Mouse (Mus musculus) forebrain, embryonic 16.5 days (tissue): ENCODE data around the gene Gatd1. TPM values are rescaled to one million over a fixed set of nuclear protein-coding genes. Genes with fewer than 3 reads are reported as not detected.
A peak's percentile ranks its signal among the peaks of the same experiment; 100 is the strongest.

Experiments
- ATAC-seq: fragments of 200-750 bp; cut with Nextera tagmentation; 2 replicates; pipeline ENCODE4 v1.8.0; 2017; ENCODE audit warnings: mild to moderate bottlenecking, moderate library complexity
- H3K27ac ChIP-seq: fragments of 300-500 bp; sonication (generic); 2 replicates; pipeline ENCODE4 v1.5.1; 2014; ENCODE audit warnings: low read length, control low read depth
- H3K27me3 ChIP-seq: fragments of 300-500 bp; sonication (generic); replicated peaks from 2 replicates; pipeline ENCODE4 v1.6.1; 2014; ENCODE audit warnings: low read length; ENCODE audit not compliant: control insufficient read depth, insufficient read depth
- H3K36me3 ChIP-seq: fragments of 300-500 bp; sonication (generic); 2 replicates; pipeline ENCODE4 v1.6.1; 2014; ENCODE audit not compliant: control insufficient read depth, insufficient read depth
- H3K4me1 ChIP-seq: fragments of 300-500 bp; sonication (generic); replicated peaks from 2 replicates; pipeline ENCODE4 v1.6.1; 2014; ENCODE audit warnings: low read length; ENCODE audit not compliant: control insufficient read depth, insufficient read depth
- H3K4me2 ChIP-seq: fragments of 300-500 bp; sonication (generic); 2 replicates; pipeline ENCODE4 v1.6.1; 2014; ENCODE audit warnings: mild to moderate bottlenecking, low read length, control low read depth
- H3K4me3 ChIP-seq: fragments of 300-500 bp; sonication (generic); replicated peaks from 2 replicates; pipeline ENCODE4 v1.5.1; 2014; ENCODE audit warnings: mild to moderate bottlenecking, low read length, control low read depth
- H3K9ac ChIP-seq: fragments of 300-500 bp; sonication (generic); replicated peaks from 2 replicates; pipeline ENCODE4 v1.6.1; 2014; ENCODE audit warnings: low read depth, low read length, control low read depth
- H3K9me3 ChIP-seq: fragments of 300-500 bp; sonication (generic); 2 replicates; pipeline ENCODE4 v1.6.1; 2016; ENCODE audit warnings: low read length; ENCODE audit not compliant: control insufficient read depth
- WGBS: fragments of 180-500 bp; shearing (Covaris S2); extraction: QIAGEN DNeasy Blood & Tissue Kit; methylation state at CpG from one replicate; pipeline ENCODE4 v1.1.7; 2014; 5-methylcytosine and 5-hydroxymethylcytosine counted together
- polyA plus RNA-seq: library from polyadenylated mRNA; unstranded; fragments of >200 nt; fragmentation: Nextera tagmentation; extraction: Ambion mirVana; gene quantifications from 2 replicates; pipeline ENCODE4 v1.2.1, GENCODE M21; 2015

Gene Gatd1
- polyA plus RNA-seq: 56.4 and 65.9 TPM in 2 replicates

DNA sequence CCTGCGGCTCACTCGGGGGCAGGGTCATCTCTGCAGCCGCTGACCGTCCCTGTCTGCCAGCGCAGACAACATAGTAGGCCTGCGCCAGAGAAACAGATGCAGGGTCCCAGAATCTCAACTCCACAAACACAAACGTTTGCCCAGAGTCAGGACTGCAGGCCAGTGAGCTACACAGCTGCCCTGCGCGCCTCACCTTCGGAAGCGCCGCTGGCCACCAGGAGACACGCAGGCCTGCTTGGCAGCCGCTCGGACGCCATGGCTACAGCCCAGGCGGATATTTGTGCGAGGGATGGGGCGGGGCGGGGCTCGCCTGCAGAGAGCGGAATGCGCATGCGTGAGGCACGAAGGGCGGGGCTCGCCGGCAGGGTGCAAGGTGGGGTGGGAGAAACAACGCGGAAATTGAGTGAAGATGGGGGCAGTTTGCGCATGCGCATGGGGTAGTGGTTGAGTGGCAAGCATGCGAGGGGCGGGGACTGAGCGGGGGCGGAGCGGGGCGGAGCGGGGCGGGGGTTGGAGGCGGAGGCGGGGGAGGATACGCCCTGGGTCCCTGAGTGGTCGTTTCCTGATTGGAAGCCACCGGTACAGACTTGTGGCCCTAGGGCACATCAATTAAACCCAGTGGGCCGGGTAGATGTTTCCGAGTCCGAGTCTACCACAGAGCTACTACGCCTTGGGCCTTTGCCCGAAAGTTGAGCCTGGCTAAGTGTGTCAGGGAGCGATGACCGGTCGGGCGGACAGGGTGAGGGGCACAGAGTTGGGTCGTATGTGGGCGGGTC, at the start of gene Gatd1:
TSS of gene Gatd1 (minus strand) at position 328 of the 776 bp plus-strand sequence.
- Histone ChIP-seq H3K4me1 (peaks cover 11% of the 10 kb centered on the region), H3K27ac (peak within 1 kb of the TSS; percentile 76), H3K9ac (peak within 1 kb of the TSS; percentile 92), H3K27me3 (no peaks in the 10 kb centered on the region), H3K4me3 (peak within 1 kb of the TSS; percentile 88), H3K4me2 (peak within 1 kb of the TSS; percentile 77), H3K9me3 (no peaks in the 10 kb centered on the region), H3K36me3 (no peaks in the 10 kb centered on the region; the same call in 1 of the 2 replicates)
- WGBS: under 1% methylated on average over 51 of the region's 56 CpGs
- peak; percentile 83 for ATAC-seq

GRCm38 (mm10) chr7:141462333-141462821, 48.4 kb upstream of the Gatd1 start:
- H3K4me2 ChIP-seq: no peak overlapping the region
- no peak overlapping the region; the same call in 1 of the 2 replicates for H3K4me3 ChIP-seq
- no peak for ATAC-seq

DNA sequence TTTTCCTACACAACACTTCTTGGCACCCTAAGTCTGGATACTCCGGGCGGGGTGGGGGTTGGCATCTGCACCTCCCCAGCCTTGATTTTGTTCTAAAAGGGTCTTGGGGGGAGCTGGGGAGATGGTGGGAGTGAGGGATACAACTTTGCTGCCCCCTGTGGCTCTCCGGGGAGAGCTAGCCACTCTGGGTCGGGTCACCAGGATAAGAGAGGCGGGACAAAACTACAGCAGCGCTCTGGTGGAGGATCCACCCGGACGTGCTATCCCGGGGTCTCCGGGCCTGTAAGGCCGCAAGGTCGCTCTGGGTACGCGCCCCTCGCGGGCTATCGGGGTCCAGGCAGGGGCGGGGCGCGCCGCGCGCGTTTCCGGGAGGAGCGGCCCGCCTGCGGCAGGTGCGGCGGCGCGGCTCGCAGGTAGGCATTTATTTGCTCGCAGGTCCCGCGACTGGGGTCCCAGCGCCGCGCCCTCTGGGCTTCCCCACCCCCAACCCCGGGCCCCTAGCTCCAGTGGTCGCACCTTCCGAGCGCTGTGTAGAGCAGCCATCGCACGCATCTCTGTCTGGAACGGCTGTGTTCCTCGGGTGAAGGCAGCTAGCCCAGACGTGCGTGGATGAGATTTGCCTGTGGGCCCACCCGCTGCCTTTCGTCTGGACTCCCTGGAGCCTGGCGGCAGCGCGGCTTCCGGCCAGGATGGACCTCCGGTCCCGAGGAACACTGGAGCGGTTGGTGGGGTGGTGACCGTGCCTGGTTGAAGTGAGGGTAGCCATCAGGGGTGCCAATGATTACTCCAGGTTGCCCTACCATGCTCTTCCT, 47.8 kb upstream of the Gatd1 start:
- Histone ChIP-seq H3K9me3 (no peaks in the 10 kb centered on the region), H3K27me3 (peaks cover 59% of the 10 kb centered on the region), H3K27ac (no peak overlapping the region), H3K4me2 (peak overlapping the region; percentile 54), H3K36me3 (no peaks in the 10 kb centered on the region), H3K4me1 (peaks cover 12% of the 10 kb centered on the region), H3K9ac (peak overlapping the region; percentile 38), H3K4me3 (peak overlapping the region; percentile 36)
- WGBS: 2% methylated on average over 54 of the region's 59 CpGs
- no peak for ATAC-seq

More at GRCm38 (mm10) chr7:141462333-141462821, 48.4 kb upstream of the Gatd1 start:
- H3K27ac ChIP-seq: no peak overlapping the region
- 17% methylated on average over 5 of the region's 5 CpGs for WGBS
- H3K9me3 ChIP-seq: no peaks in the 10 kb centered on the region
- peaks cover 59% of the 10 kb centered on the region for H3K27me3 ChIP-seq
- no peaks in the 10 kb centered on the region for H3K36me3 ChIP-seq
- H3K4me1 ChIP-seq: peaks cover 19% of the 10 kb centered on the region
- H3K9ac ChIP-seq: no peak overlapping the region; the same call in 1 of the 2 replicates

GRCm38 (mm10) chr7:141460391-141461113, 46.6 kb upstream of the Gatd1 start, which contains the start of gene Cracr2b:
TSS of gene Cracr2b (plus strand) at chr7:141461094.
- Histone ChIP-seq H3K4me1 (peaks cover 19% of the 10 kb centered on the region), H3K9ac (peak within 1 kb of the TSS; percentile 38), H3K4me3 (peak within 1 kb of the TSS; percentile 36), H3K27me3 (peaks cover 49% of the 10 kb centered on the region), H3K36me3 (no peaks in the 10 kb centered on the region), H3K27ac (no peak within 1 kb of the TSS), H3K9me3 (no peaks in the 10 kb centered on the region), H3K4me2 (peak within 1 kb of the TSS; percentile 54)
- no peak for ATAC-seq
- WGBS: 71% methylated on average over 15 of the region's 15 CpGs

GRCm38 (mm10) chr7:141460001-141460390, 46.1 kb upstream of the Gatd1 start:
- no peak overlapping the region for H3K4me3 ChIP-seq
- WGBS: 78% methylated on average over 5 of the region's 5 CpGs
- H3K4me1 ChIP-seq: peaks cover 18% of the 10 kb centered on the region
- no peaks in the 10 kb centered on the region for H3K9me3 ChIP-seq
- no peak overlapping the region for H3K27ac ChIP-seq
- H3K36me3 ChIP-seq: no peaks in the 10 kb centered on the region
- H3K9ac ChIP-seq: no peak overlapping the region
- no peak for ATAC-seq
- H3K4me2 ChIP-seq: no peak overlapping the region
- H3K27me3 ChIP-seq: peaks cover 44% of the 10 kb centered on the region

DNA sequence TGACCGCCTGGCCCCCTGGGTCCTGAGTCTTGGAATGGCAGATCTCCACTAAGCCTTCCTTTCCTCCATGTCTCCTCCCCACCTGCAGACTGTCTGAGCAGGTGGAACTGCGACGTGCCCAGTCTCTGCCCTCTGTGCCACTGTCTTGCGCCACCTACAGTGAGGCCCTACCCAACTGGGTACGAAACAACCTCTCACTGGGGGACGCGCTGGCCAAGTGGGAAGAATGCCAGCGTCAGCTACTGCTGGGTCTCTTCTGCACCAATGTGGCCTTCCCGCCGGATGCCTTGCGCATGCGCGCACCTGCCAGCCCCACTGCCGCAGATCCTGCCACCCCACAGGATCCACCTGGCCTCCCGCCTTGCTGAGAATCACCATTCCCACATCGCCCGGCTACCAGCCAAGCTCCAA, 45.4 kb upstream of the Gatd1 start:
- H3K4me3 ChIP-seq: no peak overlapping the region
- 91% methylated on average over 17 of the region's 17 CpGs for WGBS
- H3K36me3 ChIP-seq: no peaks in the 10 kb centered on the region
- peaks cover 21% of the 10 kb centered on the region for H3K4me1 ChIP-seq
- H3K9ac ChIP-seq: no peak overlapping the region
- peaks cover 37% of the 10 kb centered on the region for H3K27me3 ChIP-seq
- H3K9me3 ChIP-seq: no peaks in the 10 kb centered on the region
- no peak overlapping the region for H3K4me2 ChIP-seq
- no peak overlapping the region for H3K27ac ChIP-seq
- no peak for ATAC-seq

GRCm38 (mm10) chr7:141458661-141459060, 44.7 kb upstream of the Gatd1 start:
- no peak for ATAC-seq
- Histone ChIP-seq H3K9ac (no peak overlapping the region), H3K27ac (no peak overlapping the region), H3K27me3 (peaks cover 30% of the 10 kb centered on the region), H3K4me3 (no peak overlapping the region), H3K36me3 (no peaks in the 10 kb centered on the region), H3K4me1 (peaks cover 22% of the 10 kb centered on the region), H3K9me3 (no peaks in the 10 kb centered on the region), H3K4me2 (no peak overlapping the region)
- 95% methylated on average over 11 of the region's 11 CpGs for WGBS

- Histone ChIP-seq H3K27ac (no peak overlapping the region), H3K4me1 (peaks cover 22% of the 10 kb centered on the region), H3K9me3 (no peaks in the 10 kb centered on the region), H3K4me3 (no peak overlapping the region), H3K4me2 (no peak overlapping the region), H3K36me3 (no peaks in the 10 kb centered on the region), H3K9ac (no peak overlapping the region), H3K27me3 (peaks cover 25% of the 10 kb centered on the region)
- 73% methylated on average over 15 of the region's 15 CpGs for WGBS
- ATAC-seq: no peak
Observed at GRCm38 (mm10) chr7:141457986-141458660, 44.2 kb upstream of the Gatd1 start.
